Mouse (Mus musculus) liver, embryonic 13.5 days (tissue): ENCODE data around the gene Ptafr. TPM values are rescaled to one million over a fixed set of nuclear protein-coding genes. Genes with fewer than 3 reads are reported as not detected.

Source experiments
- ATAC-seq: fragments of 200-750 bp; cut with Nextera tagmentation; 2 replicates; pipeline ENCODE4 v1.8.0; 2017; ENCODE audit warnings: low read depth, mild to moderate bottlenecking, moderate number of reproducible peaks, moderate library complexity
- DNase-seq: peaks from one replicate; pipeline ENCODE4 v3.0.0; 2022
- H3K27ac ChIP-seq: fragments of 300-500 bp; sonication (generic); 2 replicates; pipeline ENCODE4 v1.5.1; 2015; ENCODE audit warnings: moderate library complexity, mild to moderate bottlenecking, inconsistent platforms
- H3K27me3 ChIP-seq: fragments of 300-500 bp; sonication (generic); 2 replicates; pipeline ENCODE4 v1.6.1; 2015; ENCODE audit warnings: mild to moderate bottlenecking, inconsistent platforms
- H3K36me3 ChIP-seq: fragments of 300-500 bp; sonication (generic); 2 replicates; pipeline ENCODE4 v1.6.1; 2015; ENCODE audit warnings: mild to moderate bottlenecking, inconsistent platforms
- H3K4me1 ChIP-seq: fragments of 300-500 bp; sonication (generic); replicated peaks from 2 replicates; pipeline ENCODE4 v1.6.1; 2015; ENCODE audit warnings: inconsistent platforms
- H3K4me2 ChIP-seq: fragments of 300-500 bp; sonication (generic); 2 replicates; pipeline ENCODE4 v1.6.1; 2015; ENCODE audit warnings: inconsistent platforms, mild to moderate bottlenecking, moderate library complexity
- H3K4me3 ChIP-seq: fragments of 300-500 bp; sonication (generic); replicated peaks from 2 replicates; pipeline ENCODE4 v1.5.1; 2015; ENCODE audit warnings: mild to moderate bottlenecking, inconsistent platforms
- H3K9ac ChIP-seq: fragments of 300-500 bp; sonication (generic); 2 replicates; pipeline ENCODE4 v1.6.1; 2015; ENCODE audit warnings: mild to moderate bottlenecking, inconsistent platforms
- H3K9me3 ChIP-seq: fragments of 300-500 bp; sonication (generic); replicated peaks from 2 replicates; pipeline ENCODE4 v1.6.1; 2016; ENCODE audit warnings: inconsistent platforms
- WGBS: fragments of 180-500 bp; shearing (Covaris S2); methylation state at CpG from one replicate; pipeline ENCODE4 v1.1.7; 2015; ENCODE audit not compliant: insufficient replicate concordance; 5-methylcytosine and 5-hydroxymethylcytosine counted together
- polyA plus RNA-seq: library from polyadenylated mRNA; unstranded; fragments of >200 nt; fragmentation: Nextera tagmentation; extraction: Ambion mirVana; gene quantifications from 2 replicates; pipeline ENCODE4 v1.2.1, GENCODE M21; 2015

The Ptafr gene
- polyA plus RNA-seq, 1 experiment from 2014 or later: 0.67 TPM

DNA sequence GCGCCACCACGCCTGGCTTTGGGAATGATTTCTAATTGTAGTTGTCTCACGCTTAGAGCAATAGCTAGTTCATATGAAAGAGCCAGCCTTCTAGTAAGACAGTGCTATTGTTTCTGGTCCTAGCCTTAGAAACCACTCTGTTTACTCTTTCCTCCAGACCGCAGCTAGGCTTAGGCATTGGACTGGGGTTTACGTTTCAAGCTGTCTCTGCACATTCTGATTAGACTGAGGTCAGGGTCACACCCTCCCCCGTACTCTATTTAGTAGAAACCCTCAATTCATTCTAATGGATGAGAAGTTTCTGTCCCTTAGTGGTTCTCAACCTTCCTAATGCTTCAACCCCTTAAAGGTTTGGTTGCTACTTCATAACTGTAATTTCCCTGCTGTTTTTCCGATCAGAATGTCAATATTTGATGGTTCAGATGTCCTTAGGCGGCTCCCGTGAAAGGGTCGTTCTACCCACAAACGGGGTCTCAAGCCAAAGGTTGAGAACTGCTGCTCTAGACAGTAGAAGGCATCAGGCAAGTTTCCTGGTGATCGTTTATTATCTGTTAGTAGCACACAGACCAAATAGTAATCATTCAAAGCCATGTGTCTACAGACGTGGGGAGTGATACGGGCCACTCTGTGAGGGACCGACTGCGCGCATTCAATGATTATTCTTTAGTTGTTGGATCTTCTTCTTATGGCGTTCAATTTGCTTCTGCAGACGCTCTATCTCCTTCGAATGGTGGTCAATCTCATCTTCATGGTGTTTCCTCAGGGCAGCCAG lies 33.6 kb upstream of the Ptafr start:
- peak overlapping the region; percentile 96 for H3K4me3 ChIP-seq
- peaks cover 29% of the 10 kb centered on the region for H3K36me3 ChIP-seq
- DNase-seq: peak; percentile 71
- no peaks in the 10 kb centered on the region for H3K27me3 ChIP-seq
- peak overlapping the region; percentile 97 for H3K9ac ChIP-seq
- peak overlapping the region; percentile 90 for H3K4me2 ChIP-seq
- WGBS: 24% methylated on average over 20 of the region's 20 CpGs
- H3K9me3 ChIP-seq: no peaks in the 10 kb centered on the region
- ATAC-seq: peak; percentile 83
- peaks cover 68% of the 10 kb centered on the region for H3K4me1 ChIP-seq
- peak overlapping the region; percentile 99 for H3K27ac ChIP-seq

DNA sequence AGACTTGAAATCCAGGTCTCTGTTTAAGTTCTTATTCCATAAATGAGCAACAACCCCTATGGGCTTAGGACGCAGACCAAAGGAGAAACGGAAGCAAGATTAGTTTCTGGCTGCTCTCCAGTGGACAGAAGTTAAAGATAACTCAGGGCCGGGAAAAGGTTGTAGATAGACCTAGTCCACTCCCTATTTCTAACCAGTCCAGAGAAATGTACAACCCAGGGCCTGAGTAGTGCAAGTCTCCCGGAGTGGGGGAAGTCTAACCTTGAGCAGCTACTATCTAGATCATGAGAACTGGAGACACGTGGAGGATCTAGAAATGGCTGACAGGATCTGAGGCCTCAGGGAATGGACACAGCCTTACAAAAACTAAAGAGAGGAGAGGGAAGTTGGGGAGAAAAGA lies 31.4 kb upstream of the Ptafr start:
- Histone ChIP-seq H3K4me1 (peaks cover 72% of the 10 kb centered on the region), H3K4me3 (peak overlapping the region; percentile 96), H3K36me3 (peaks cover 37% of the 10 kb centered on the region), H3K9me3 (no peaks in the 10 kb centered on the region), H3K27me3 (no peaks in the 10 kb centered on the region), H3K9ac (peak overlapping the region; percentile 97), H3K4me2 (peak overlapping the region; percentile 90), H3K27ac (peak overlapping the region; percentile 99)
- WGBS: 0% methylated on average over 5 of the region's 5 CpGs
- ATAC-seq: peak; percentile 42
- DNase-seq: peak; percentile 56

DNA sequence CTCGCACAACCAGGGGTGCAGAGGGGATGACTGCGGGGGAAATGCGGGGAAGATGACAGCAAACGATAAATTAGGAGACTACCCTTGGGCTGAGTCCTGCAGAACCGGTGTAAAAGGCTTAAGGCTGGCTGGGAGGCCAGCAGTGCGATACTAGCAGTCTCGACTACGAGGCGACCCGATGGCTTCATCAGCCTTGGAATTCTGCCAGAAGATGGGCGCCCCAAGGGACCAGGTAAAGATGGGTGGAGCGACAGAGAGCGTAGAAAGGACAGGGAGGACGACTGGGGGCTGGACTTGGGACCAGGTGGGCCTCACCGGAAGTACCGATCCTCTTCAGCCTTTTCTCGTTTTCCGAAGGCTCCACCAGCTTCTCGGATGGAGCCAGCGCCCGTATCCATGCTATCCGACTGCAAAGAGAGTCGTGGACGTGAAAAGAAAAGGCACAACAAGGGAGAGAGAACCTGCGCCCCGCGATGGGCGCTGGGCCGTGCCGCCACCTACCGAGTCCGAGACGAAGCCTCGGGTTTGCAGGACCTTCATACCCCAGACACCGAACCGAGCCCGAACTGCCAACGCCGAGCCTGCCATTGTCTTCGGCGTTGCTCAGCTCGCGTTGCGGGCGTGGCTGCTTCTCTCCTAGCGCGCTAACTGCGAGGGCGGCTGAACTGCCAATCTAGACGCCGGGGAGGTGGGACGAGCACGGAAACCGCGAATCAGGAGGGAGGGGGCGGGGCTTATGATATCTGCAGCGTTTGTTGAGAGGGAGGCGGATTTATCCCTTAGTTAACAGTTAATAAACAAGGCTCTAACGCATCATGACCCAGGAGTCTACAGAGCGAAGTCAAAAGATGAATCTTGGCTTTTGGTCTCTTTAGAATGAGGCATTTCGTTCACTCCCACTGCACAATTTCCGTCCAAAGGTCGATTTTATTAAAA lies 30.6 kb upstream of the Ptafr start, which contains the start of gene Atpif1:
Gene Atpif1 (minus strand): TSS at position 679 of the 936 bp plus-strand sequence.
- peaks cover 74% of the 10 kb centered on the region for H3K4me1 ChIP-seq
- under 1% methylated on average over 63 of the region's 63 CpGs for WGBS
- peak within 1 kb of the TSS; percentile 96 for H3K4me3 ChIP-seq
- peak within 1 kb of the TSS; percentile 99 for H3K27ac ChIP-seq
- DNase-seq (peak; percentile 88), ATAC-seq (peak; percentile 69)
- H3K36me3 ChIP-seq: peaks cover 43% of the 10 kb centered on the region
- peak within 1 kb of the TSS; percentile 90 for H3K4me2 ChIP-seq
- H3K9ac ChIP-seq: peak within 1 kb of the TSS; percentile 97
- H3K27me3 ChIP-seq: no peaks in the 10 kb centered on the region
- no peaks in the 10 kb centered on the region for H3K9me3 ChIP-seq

DNA sequence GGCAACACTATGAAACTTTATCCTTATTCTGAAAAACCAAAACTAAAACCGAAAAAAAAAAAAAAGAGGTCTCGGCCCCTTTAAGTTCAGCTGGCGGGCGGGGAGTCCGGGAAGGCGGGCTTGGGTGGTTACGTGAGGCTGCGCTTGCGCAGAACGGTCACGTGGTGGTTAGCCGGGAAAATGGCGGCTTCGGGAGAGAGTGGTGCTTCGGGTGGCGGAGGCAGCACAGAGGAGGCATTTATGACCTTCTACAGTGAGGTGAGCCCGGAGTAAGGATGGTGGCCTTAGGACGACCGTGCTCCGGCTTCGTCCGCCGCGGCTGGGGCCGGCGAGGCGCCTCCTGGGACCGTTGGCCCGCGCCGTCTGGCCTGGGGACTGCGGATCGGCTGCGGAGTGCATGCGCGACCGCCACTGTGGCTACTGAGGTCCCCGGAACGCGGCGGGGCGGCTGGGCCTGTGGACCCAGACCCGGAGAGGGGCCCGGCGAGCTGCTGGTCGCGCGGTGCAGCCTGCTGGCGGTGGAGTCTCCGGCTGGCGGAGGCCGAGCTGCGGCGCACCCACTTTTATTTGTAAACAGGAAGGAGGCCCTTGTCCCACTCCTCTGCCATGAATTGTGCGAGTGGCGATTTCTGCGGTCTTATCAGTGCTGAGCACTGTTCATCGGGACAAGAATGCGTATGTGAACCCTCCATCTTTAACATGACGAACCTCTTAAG lies 28.3 kb upstream of the Ptafr start, which contains the start of gene Dnajc8:
Gene Dnajc8 (plus strand): TSS at position 145 of the 716 bp plus-strand sequence.
- H3K9ac ChIP-seq: peak within 1 kb of the TSS; percentile 95
- H3K4me1 ChIP-seq: peaks cover 68% of the 10 kb centered on the region
- DNase-seq: peak; percentile 94
- peak; percentile 56 for ATAC-seq
- under 1% methylated on average over 60 of the region's 60 CpGs for WGBS
- H3K4me3 ChIP-seq: peak within 1 kb of the TSS; percentile 96
- H3K27ac ChIP-seq: peak within 1 kb of the TSS; percentile 98
- peaks cover 45% of the 10 kb centered on the region for H3K36me3 ChIP-seq
- no peaks in the 10 kb centered on the region for H3K27me3 ChIP-seq
- H3K4me2 ChIP-seq: peak within 1 kb of the TSS; percentile 90
- no peaks in the 10 kb centered on the region for H3K9me3 ChIP-seq

DNA sequence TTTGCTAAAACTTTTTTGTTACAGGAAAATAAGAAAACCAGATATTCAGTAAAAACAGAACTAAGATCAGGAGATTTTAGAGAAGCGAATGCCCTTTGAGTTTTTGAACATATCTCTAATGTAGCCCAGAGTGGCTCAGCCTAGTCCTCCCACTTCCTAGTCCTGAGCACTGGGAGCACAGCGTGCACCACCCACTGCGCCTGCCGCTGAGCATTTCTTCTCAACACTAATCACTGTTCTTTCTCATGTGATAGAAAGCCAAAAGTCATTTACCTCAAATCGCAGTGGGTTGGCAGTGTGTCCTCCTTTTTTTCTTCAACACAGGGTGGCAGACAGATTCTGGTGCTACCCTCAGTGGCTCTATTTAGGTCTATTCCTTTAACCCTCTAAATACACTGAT lies 24.4 kb upstream of the Ptafr start:
- H3K27ac ChIP-seq: no peak overlapping the region
- 86% methylated on average over 5 of the region's 5 CpGs for WGBS
- no peak overlapping the region; the same call in 1 of the 2 replicates for H3K9ac ChIP-seq
- H3K9me3 ChIP-seq: no peaks in the 10 kb centered on the region
- no peak overlapping the region for H3K4me2 ChIP-seq
- no peak for DNase-seq
- peaks cover 73% of the 10 kb centered on the region for H3K36me3 ChIP-seq
- no peak overlapping the region for H3K4me3 ChIP-seq
- H3K27me3 ChIP-seq: no peaks in the 10 kb centered on the region
- peaks cover 50% of the 10 kb centered on the region for H3K4me1 ChIP-seq
- ATAC-seq: no peak

DNA sequence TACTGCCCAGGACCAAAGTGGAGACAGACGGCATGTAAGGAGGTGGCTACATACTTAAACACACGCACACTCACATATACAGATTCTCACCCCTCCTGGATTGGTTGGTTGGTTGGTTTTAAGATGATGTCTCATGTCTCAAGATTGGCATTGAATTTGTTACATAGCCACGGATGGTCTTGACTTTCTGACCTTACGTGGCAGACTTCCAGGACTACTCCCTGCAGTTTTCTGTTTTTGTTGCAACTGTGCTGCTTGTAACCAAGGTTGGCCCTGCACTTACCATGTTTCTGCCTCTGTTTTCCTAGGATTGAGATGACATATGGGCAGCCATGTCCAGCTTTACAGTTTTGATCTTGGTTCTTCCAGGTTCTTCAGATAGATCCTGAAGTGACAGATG lies 22.5 kb upstream of the Ptafr start:
- Histone ChIP-seq H3K9me3 (no peaks in the 10 kb centered on the region), H3K4me3 (no peak overlapping the region), H3K27me3 (no peaks in the 10 kb centered on the region), H3K4me2 (no peak overlapping the region), H3K4me1 (peaks cover 40% of the 10 kb centered on the region), H3K27ac (no peak overlapping the region), H3K9ac (no peak overlapping the region), H3K36me3 (peaks cover 92% of the 10 kb centered on the region)
- 88% methylated on average over 4 of the region's 4 CpGs for WGBS
- DNase-seq (no peak), ATAC-seq (no peak)

DNA sequence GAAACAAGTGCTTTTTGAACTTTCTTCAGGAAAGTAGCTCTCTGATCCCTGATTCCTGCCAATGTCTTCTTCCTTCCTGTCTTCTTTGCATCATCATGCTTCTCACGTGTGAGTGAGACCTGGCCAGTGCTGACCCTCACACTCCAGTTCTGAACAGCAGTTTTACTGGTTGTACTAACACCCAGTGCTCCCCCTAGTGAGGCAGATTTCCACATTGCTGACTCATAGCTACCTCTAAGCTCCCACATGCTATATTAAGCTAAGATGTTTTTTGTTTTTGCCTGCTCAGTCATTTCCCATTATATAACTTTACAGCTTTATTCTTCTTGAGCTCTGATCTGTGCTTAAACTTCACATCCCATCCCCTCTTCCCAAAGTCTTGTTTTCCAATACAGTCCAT lies 21.1 kb upstream of the Ptafr start:
- Histone ChIP-seq H3K27me3 (no peaks in the 10 kb centered on the region), H3K36me3 (peaks cover 95% of the 10 kb centered on the region), H3K9me3 (no peaks in the 10 kb centered on the region), H3K4me2 (no peak overlapping the region), H3K4me1 (peaks cover 27% of the 10 kb centered on the region), H3K4me3 (no peak overlapping the region), H3K9ac (no peak overlapping the region), H3K27ac (no peak overlapping the region)
- ATAC-seq: no peak
- no peak for DNase-seq
- 38% methylated on average over 1 of the region's 1 CpGs for WGBS

DNA sequence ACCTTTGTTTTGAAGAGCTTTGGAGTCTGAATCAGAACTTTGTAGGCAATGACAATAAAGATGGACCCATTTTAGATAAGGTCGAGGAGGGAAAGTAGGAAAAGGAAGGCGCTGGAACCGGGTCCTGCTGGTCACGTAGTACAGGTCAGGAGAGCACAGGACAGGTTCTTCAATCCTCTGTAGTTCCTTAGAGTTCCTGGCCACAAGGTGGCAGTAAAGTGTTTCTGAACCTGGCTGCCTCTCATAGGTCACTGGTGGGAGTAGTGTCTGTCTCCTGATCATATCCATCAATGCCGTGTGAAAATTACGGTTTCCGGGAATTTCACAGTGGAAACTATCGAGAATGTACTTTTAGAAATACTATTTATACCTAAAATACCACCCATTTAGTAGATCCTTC lies 18.0 kb upstream of the Ptafr start:
- H3K4me3 ChIP-seq: no peak overlapping the region
- H3K36me3 ChIP-seq: peaks cover 98% of the 10 kb centered on the region
- ATAC-seq (peak; percentile 77), DNase-seq (no peak)
- H3K4me2 ChIP-seq: no peak overlapping the region
- no peak overlapping the region for H3K9ac ChIP-seq
- H3K27me3 ChIP-seq: no peaks in the 10 kb centered on the region
- no peaks in the 10 kb centered on the region for H3K9me3 ChIP-seq
- no peak overlapping the region; the same call in 1 of the 2 replicates for H3K27ac ChIP-seq
- 38% methylated on average over 8 of the region's 8 CpGs for WGBS
- H3K4me1 ChIP-seq: peaks cover 6% of the 10 kb centered on the region; the same call in 1 of the 2 replicates

DNA sequence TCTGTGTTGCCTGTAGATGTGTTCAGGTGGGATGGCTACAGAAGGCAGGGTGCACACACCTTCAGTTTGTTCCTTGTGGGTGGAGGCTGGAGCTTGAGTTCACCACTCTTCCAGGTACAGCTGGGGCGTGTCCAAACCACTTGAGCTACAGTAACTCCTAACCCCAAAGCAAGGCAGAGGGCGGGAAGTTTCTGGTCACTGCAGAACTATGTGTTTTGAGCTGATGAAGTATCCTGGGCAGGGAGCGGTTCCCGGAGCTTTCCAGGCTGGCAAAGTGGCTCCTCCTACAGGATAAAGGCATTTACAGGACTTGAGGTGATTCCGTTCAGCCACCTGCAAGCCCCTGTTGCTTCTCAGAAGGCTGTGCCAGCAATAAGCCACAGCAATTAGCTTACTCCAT lies 9.6 kb upstream of the Ptafr start:
- no peak overlapping the region for H3K4me3 ChIP-seq
- peaks cover 51% of the 10 kb centered on the region for H3K36me3 ChIP-seq
- no peaks in the 10 kb centered on the region for H3K27me3 ChIP-seq
- no peak overlapping the region for H3K4me2 ChIP-seq
- no peaks in the 10 kb centered on the region for H3K9me3 ChIP-seq
- peak overlapping the region; percentile 39; the same call in 1 of the 2 replicates for H3K27ac ChIP-seq
- H3K4me1 ChIP-seq: peaks cover 28% of the 10 kb centered on the region
- ATAC-seq: peak; percentile 13; the same call in 1 of the 2 replicates
- WGBS: 76% methylated on average over 5 of the region's 5 CpGs
- DNase-seq: no peak
- H3K9ac ChIP-seq: no peak overlapping the region

DNA sequence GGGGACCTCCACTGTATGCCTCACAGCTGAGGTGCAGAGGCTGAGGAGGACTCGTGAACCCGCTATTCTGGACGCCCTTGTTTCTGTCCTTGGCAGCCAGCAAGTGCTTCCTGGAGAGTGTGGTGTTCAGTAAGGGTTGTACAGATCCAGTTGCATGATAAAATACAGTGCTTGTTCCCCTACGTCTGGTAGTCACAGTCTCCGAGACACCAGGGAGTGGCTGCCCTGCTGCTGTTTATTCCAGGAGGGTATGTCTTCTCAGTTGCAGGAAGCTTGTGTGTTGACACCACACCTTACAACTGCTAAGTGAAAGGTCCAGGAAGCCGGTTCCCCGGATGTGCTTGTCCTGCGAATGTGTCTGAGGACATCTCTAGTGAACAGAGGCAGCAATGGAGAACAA lies 9.2 kb upstream of the Ptafr start:
- 40% methylated on average over 8 of the region's 8 CpGs for WGBS
- H3K36me3 ChIP-seq: peaks cover 47% of the 10 kb centered on the region
- H3K4me3 ChIP-seq: no peak overlapping the region
- ATAC-seq: peak; percentile 41
- H3K27me3 ChIP-seq: no peaks in the 10 kb centered on the region
- H3K9me3 ChIP-seq: no peaks in the 10 kb centered on the region
- peak overlapping the region; percentile 39; the same call in 1 of the 2 replicates for H3K27ac ChIP-seq
- no peak for DNase-seq
- H3K4me2 ChIP-seq: no peak overlapping the region
- peaks cover 28% of the 10 kb centered on the region for H3K4me1 ChIP-seq
- H3K9ac ChIP-seq: no peak overlapping the region
